Mouse (Mus musculus) heart, postnatal 0 days (tissue): Measurements from ENCODE around the gene Tspan14.

Experiments used
- CTCF ChIP-seq: IDR thresholded peaks from 2 replicates; pipeline ENCODE4 v1.5.1; 2016; ENCODE audit warnings: antibody characterized with exemption, control low read depth, low read depth
- EP300 ChIP-seq: IDR thresholded peaks from 2 replicates; pipeline ENCODE4 v1.6.1; 2016; ENCODE audit warnings: antibody characterized with exemption, low read depth

GRCm38 (mm10) chr14:40863022-40863421 lies 103.6 kb downstream of the Tspan14 start:
- TF ChIP-seq CTCF: no peak
- no peak for TF ChIP-seq EP300
